Mouse (Mus musculus) myocyte (in vitro differentiated cells): ENCODE data around the gene Grb10.

ENCODE experiments used
- E2F4 ChIP-seq: IDR thresholded peaks from one replicate; pipeline ENCODE4 v1.6.1; 2011; ENCODE audit warnings: mild to moderate bottlenecking, control low read depth, moderate library complexity; ENCODE audit not compliant: insufficient read depth
- POLR2A ChIP-seq: IDR thresholded peaks from one replicate; pipeline ENCODE4 v1.6.1; 2011; ENCODE audit warnings: low read depth, mild to moderate bottlenecking, control low read depth, moderate library complexity; ENCODE audit not compliant: insufficient read length
- POLR2AphosphoS2 ChIP-seq: IDR thresholded peaks from one replicate; pipeline ENCODE4 v1.6.1; 2011; ENCODE audit warnings: low read depth, control low read depth; ENCODE audit not compliant: insufficient read length
- TCF12 ChIP-seq: IDR thresholded peaks from one replicate; pipeline ENCODE4 v1.6.1; 2011; ENCODE audit warnings: mild to moderate bottlenecking, control low read depth; ENCODE audit not compliant: poor library complexity, insufficient read depth, severe bottlenecking
- USF1 ChIP-seq: IDR thresholded peaks from one replicate; pipeline ENCODE4 v1.6.1; 2011; ENCODE audit warnings: low read depth, mild to moderate bottlenecking, control low read depth, moderate library complexity

DNA sequence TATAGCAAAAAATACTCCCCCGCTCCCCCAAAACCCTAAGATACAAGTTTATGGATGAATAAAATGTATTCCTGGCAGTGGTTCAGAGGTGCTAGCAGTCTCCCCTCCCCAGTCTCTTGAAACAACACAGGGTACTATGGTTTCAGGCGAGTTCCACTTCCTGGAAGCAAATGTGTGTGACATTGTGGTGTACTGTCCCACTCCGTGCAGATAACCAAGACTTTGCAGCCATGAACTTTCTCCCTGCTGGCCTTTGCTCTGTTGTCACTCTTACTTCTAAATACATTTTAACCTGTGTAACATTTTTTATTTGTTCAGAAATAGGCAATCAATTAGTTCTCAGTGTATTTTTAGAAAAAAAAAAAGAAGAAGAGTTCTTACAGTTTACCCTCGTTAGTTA is 20.5 kb upstream of the Grb10 start:
- TF ChIP-seq POLR2A, result no peak
- TF ChIP-seq TCF12, result no peak
- no peak for TF ChIP-seq USF1
- TF ChIP-seq POLR2AphosphoS2, result no peak
- no peak for TF ChIP-seq E2F4
